Mouse (Mus musculus) MEL (cell line): ENCODE data around the gene Vmn1r222. TPM values are rescaled to one million over a fixed set of nuclear protein-coding genes. Genes with fewer than 3 reads are reported as not detected.

Source experiments
- ETS1 ChIP-seq: IDR thresholded peaks from 2 replicates; pipeline ENCODE4 v1.6.1; 2012; ENCODE audit warnings: low read depth, mild to moderate bottlenecking, inconsistent platforms, low read length, improper control_type of control experiment, moderate library complexity
- MAZ ChIP-seq: IDR thresholded peaks from 2 replicates; pipeline ENCODE4 v1.6.1; 2012; ENCODE audit warnings: low read depth, mild to moderate bottlenecking, inconsistent platforms, low read length, improper control_type of control experiment
- MEF2A ChIP-seq: IDR thresholded peaks from 2 replicates; pipeline ENCODE4 v1.6.1; 2014; ENCODE audit warnings: low read depth, mild to moderate bottlenecking, inconsistent platforms, low read length, improper control_type of control experiment; ENCODE audit not compliant: poor library complexity, insufficient replicate concordance, severe bottlenecking; ENCODE audit errors: extremely low read depth
- MXI1 ChIP-seq: IDR thresholded peaks from 2 replicates; pipeline ENCODE4 v1.6.1; 2011; ENCODE audit warnings: mild to moderate bottlenecking, low read depth, low read length, improper control_type of control experiment
- SIN3A ChIP-seq: IDR thresholded peaks from 2 replicates; pipeline ENCODE4 v1.6.1; 2012; ENCODE audit warnings: low read length, improper control_type of control experiment, inconsistent platforms
- TCF12 ChIP-seq: IDR thresholded peaks from 2 replicates; pipeline ENCODE4 v1.6.1; 2014; ENCODE audit warnings: low read depth, mild to moderate bottlenecking, inconsistent platforms, low read length, improper control_type of control experiment, moderate library complexity
- polyA plus RNA-seq, 2 experiments: library from polyadenylated mRNA; stranded (reverse) in 1 of 2; unstranded in 1 of 2; fragments of >175 nt in 1 of 2; fragments of >200 nt in 1 of 2; gene quantifications; 2 replicates each; pipeline versions ENCODE4 v1.2.1 to v1.2.4; 2012; ENCODE audit warnings: low replicate concordance in 2 of 2, low read depth in 1 of 2; ENCODE audit not compliant: insufficient read length in 2 of 2, insufficient read depth in 1 of 2, missing spikeins in 1 of 2
- total RNA-seq: library from RNA; depleted of rRNA; stranded (reverse); fragments of 300-350 nt; gene quantifications from 2 replicates; pipeline ENCODE4 v1.2.3, GENCODE M21; 2012; rRNA removed

Vmn1r222 gene
- total and polyA plus RNA-seq, 3 experiments = not detected

DNA sequence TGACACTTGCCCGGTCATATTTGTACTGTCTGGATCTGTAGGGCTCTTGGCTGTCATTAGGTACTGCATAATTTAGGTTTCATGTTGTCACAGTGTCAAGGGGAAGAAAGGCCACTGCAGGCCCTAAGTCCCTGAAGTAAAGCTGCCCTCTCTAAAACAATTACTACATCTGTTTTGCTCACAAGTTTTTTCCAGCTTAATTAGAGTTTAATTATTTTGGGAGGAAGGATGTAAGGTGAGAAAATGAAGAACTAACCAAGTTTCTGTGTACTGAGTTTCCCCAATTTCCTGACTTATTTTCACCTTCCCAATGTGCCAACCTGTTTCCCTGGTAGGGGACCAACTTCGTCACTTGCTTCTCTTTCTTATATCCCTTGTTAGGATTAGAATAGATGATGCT lies 47.9 kb downstream of the Vmn1r222 start, which contains the start of gene Vmn1r220 (continued):
- TF ChIP-seq SIN3A (no peak), TCF12 (no peak), MEF2A (no peak), ETS1 (no peak), MAZ (no peak), MXI1 (no peak)

Other genes with a start within 250 kb of the Vmn1r222 start
- gene Vmn1r213, start 228.3 kb downstream of the Vmn1r222 start, total RNA-seq = not detected in 2 replicates
- not detected for gene Vmn1r213, start 228.3 kb downstream of the Vmn1r222 start, polyA plus RNA-seq
- gene Vmn1r214, start 205.5 kb downstream of the Vmn1r222 start, total RNA-seq = not detected in 2 replicates
- not detected for gene Vmn1r214, start 205.5 kb downstream of the Vmn1r222 start, polyA plus RNA-seq
- not detected in 2 replicates for gene Vmn1r215, start 167.9 kb downstream of the Vmn1r222 start, total RNA-seq
- gene Vmn1r215, start 167.9 kb downstream of the Vmn1r222 start, polyA plus RNA-seq = not detected
- not detected in 2 replicates for gene Vmn1r217, start 117.7 kb downstream of the Vmn1r222 start, total RNA-seq
- gene Vmn1r217, start 117.7 kb downstream of the Vmn1r222 start, polyA plus RNA-seq = not detected
- not detected in 2 replicates for gene Vmn1r218, start 102.8 kb downstream of the Vmn1r222 start, total RNA-seq
- gene Vmn1r218, start 102.8 kb downstream of the Vmn1r222 start, polyA plus RNA-seq = under 1 TPM in 1 of 2 experiments, not detected in 1; 0.01 TPM
- not detected in 2 replicates for gene Vmn1r219, start 76.6 kb downstream of the Vmn1r222 start, total RNA-seq
- gene Vmn1r219, start 76.6 kb downstream of the Vmn1r222 start, polyA plus RNA-seq = not detected
- not detected in 2 replicates for gene Vmn1r220, start 48.0 kb downstream of the Vmn1r222 start, total RNA-seq
- not detected for gene Vmn1r220, start 48.0 kb downstream of the Vmn1r222 start, polyA plus RNA-seq
- gene Vmn1r221, start 21.8 kb downstream of the Vmn1r222 start, total RNA-seq = not detected in 2 replicates
- gene Vmn1r221, start 21.8 kb downstream of the Vmn1r222 start, polyA plus RNA-seq = not detected
- not detected in 2 replicates for gene Vmn1r223, start 11.2 kb upstream of the Vmn1r222 start, total RNA-seq
- not detected for gene Vmn1r223, start 11.2 kb upstream of the Vmn1r222 start, polyA plus RNA-seq
- 7.0 and 8.4 TPM in 2 replicates for gene Zfp322a, start 133.3 kb upstream of the Vmn1r222 start, total RNA-seq
- 1 to 10 TPM in 1 of 2 experiments, not detected in 1; 5.7 TPM for gene Zfp322a, start 133.3 kb upstream of the Vmn1r222 start, polyA plus RNA-seq
- 12.5 and 16.2 TPM in 2 replicates for gene Abt1, start 187.9 kb upstream of the Vmn1r222 start, total RNA-seq
- gene Abt1, start 187.9 kb upstream of the Vmn1r222 start, polyA plus RNA-seq = 10 to 100 TPM in 1 of 2 experiments, not detected in 1; 14.2 TPM
- gene Btn1a1, start 230.0 kb upstream of the Vmn1r222 start, total RNA-seq = 0.07 TPM in 1 of 2 replicates, not detected in the other
- gene Btn1a1, start 230.0 kb upstream of the Vmn1r222 start, polyA plus RNA-seq = under 1 TPM in 1 of 2 experiments, not detected in 1; 0.25 TPM